Mouse (Mus musculus): ENCODE measurements around the gene Smc3. TPM values are rescaled to one million over a fixed set of nuclear protein-coding genes. Genes with fewer than 3 reads are reported as not detected.

The Smc3 gene
- polyA plus RNA-seq, 1 experiment from 2014 or later, result 19.7 TPM

GRCm38 (mm10) chr19:53670625-53671141 lies 70.5 kb downstream of the Smc3 start:
- H3K9ac ChIP-seq (replicated peaks), result no peak overlapping the region
- no peaks in the 10 kb centered on the region for H3K4me1 ChIP-seq (ENCODE audit: insufficient read depth)
- no peak overlapping the region for H3K4me3 ChIP-seq (ENCODE audit: low read depth, low read length)
- 60% methylated on average over 12 of the region's 12 CpGs for WGBS (ENCODE audit: insufficient replicate concordance)
- no peaks in the 10 kb centered on the region for H3K9me3 ChIP-seq (ENCODE audit: low read length)
- no peak overlapping the region for H3K27ac ChIP-seq (ENCODE audit: low read depth)
- H3K27me3 ChIP-seq (ENCODE audit: insufficient read depth, low read length), result peaks cover 34% of the 10 kb centered on the region
- H3K4me2 ChIP-seq (ENCODE audit: low read depth, low read length), result no peak overlapping the region
- ATAC-seq (no peak), DNase-seq (no peak)
- no peaks in the 10 kb centered on the region for H3K36me3 ChIP-seq (replicated peaks; ENCODE audit: insufficient read depth, low read length)
- TF ChIP-seq EP300 (IDR thresholded peaks at IDR 0.05; ENCODE audit: low read depth) (no peak), CTCF (IDR thresholded peaks at IDR 0.05; ENCODE audit: low read depth) (no peak)

- Histone ChIP-seq H3K36me3 (replicated peaks; ENCODE audit: insufficient read depth, low read length) (no peaks in the 10 kb centered on the region), H3K4me3 (ENCODE audit: low read depth, low read length) (no peak overlapping the region), H3K9ac (replicated peaks) (no peak overlapping the region), H3K27ac (ENCODE audit: low read depth) (no peak overlapping the region), H3K9me3 (ENCODE audit: low read length) (no peaks in the 10 kb centered on the region), H3K4me1 (ENCODE audit: insufficient read depth) (peaks cover 3% of the 10 kb centered on the region), H3K27me3 (ENCODE audit: insufficient read depth, low read length) (peaks cover 42% of the 10 kb centered on the region), H3K4me2 (ENCODE audit: low read depth, low read length) (no peak overlapping the region)
- 63% methylated on average over 3 of the region's 3 CpGs for WGBS (ENCODE audit: insufficient replicate concordance)
- ATAC-seq (no peak), DNase-seq (no peak)
- TF ChIP-seq EP300 (IDR thresholded peaks at IDR 0.05; ENCODE audit: low read depth) (no peak), CTCF (IDR thresholded peaks at IDR 0.05; ENCODE audit: low read depth) (no peak)
These were observed 71.2 kb downstream of the Smc3 start for GRCm38 (mm10) chr19:53671432-53671831.

DNA sequence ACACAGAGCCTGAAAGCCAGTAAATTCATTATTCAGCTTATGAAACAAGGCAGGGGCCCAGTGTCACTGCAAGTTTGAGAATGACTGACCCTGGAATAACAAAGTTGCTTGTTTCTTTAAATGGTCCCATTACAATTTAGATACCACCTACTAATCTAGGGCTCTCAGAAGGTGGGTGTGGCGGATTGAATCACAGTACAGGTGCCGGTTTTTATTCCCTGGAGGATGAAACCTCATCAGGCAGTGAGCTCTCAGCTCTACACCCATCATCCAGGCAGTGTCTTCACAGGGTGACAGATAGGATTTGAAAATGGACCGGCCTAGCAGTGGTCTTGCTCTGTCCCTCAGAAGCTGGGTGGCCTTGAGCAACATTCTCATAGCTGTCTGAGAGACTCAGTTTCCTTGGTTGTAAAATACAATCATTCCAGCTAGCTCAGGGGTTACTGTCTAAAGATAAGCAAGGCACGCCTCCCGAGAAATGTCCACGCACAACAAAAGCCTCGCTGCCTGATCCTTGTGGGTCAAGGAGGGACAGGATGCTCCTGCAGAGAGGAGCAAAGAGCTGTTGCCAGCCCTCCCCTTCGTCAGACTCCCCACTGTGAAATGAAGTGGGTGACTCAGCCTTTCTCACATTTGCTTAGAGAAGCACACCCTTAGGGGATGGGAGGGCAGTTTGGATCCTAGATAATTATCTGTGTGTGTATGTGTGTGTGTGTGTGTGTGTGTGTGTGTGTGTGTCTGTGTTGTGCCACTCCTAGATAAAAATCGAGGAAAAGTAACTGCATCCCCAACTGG lies 74.1 kb downstream of the Smc3 start:
- no peak for TF ChIP-seq CTCF (IDR thresholded peaks at IDR 0.05; ENCODE audit: low read depth)
- TF ChIP-seq EP300 (IDR thresholded peaks at IDR 0.05; ENCODE audit: low read depth), result no peak
- Histone ChIP-seq H3K9ac (replicated peaks) (no peak overlapping the region), H3K4me1 (ENCODE audit: insufficient read depth) (peaks cover 13% of the 10 kb centered on the region), H3K36me3 (replicated peaks; ENCODE audit: insufficient read depth, low read length) (no peaks in the 10 kb centered on the region), H3K4me3 (ENCODE audit: low read depth, low read length) (no peak overlapping the region), H3K4me2 (ENCODE audit: low read depth, low read length) (no peak overlapping the region), H3K9me3 (ENCODE audit: low read length) (no peaks in the 10 kb centered on the region), H3K27me3 (ENCODE audit: insufficient read depth, low read length) (peaks cover 70% of the 10 kb centered on the region), H3K27ac (ENCODE audit: low read depth) (no peak overlapping the region)
- ATAC-seq (no peak), DNase-seq (no peak)
- 42% methylated on average over 9 of the region's 9 CpGs for WGBS (ENCODE audit: insufficient replicate concordance)

- DNase-seq (no peak), ATAC-seq (no peak)
- Histone ChIP-seq H3K9me3 (ENCODE audit: low read length) (no peaks in the 10 kb centered on the region), H3K4me1 (ENCODE audit: insufficient read depth) (peaks cover 13% of the 10 kb centered on the region), H3K4me3 (ENCODE audit: low read depth, low read length) (peak overlapping the region; percentile 53), H3K27me3 (ENCODE audit: insufficient read depth, low read length) (peaks cover 78% of the 10 kb centered on the region), H3K4me2 (ENCODE audit: low read depth, low read length) (peak overlapping the region; percentile 79), H3K9ac (replicated peaks) (no peak overlapping the region), H3K36me3 (replicated peaks; ENCODE audit: insufficient read depth, low read length) (no peaks in the 10 kb centered on the region), H3K27ac (ENCODE audit: low read depth) (no peak overlapping the region)
- no peak for TF ChIP-seq CTCF (IDR thresholded peaks at IDR 0.05; ENCODE audit: low read depth)
- no peak for TF ChIP-seq EP300 (IDR thresholded peaks at IDR 0.05; ENCODE audit: low read depth)
- WGBS (ENCODE audit: insufficient replicate concordance), result 2% methylated on average over 26 of the region's 26 CpGs
These were observed 76.0 kb downstream of the Smc3 start for GRCm38 (mm10) chr19:53676228-53676627.

GRCm38 (mm10) chr19:53676718-53677634 lies 76.8 kb downstream of the Smc3 start, which contains the start of gene Rbm20:
Rbm20 (plus strand) TSS chr19:53677306.
- TF ChIP-seq EP300 (IDR thresholded peaks at IDR 0.05; ENCODE audit: low read depth) (no peak), CTCF (IDR thresholded peaks at IDR 0.05; ENCODE audit: low read depth) (no peak)
- Histone ChIP-seq H3K27ac (ENCODE audit: low read depth) (no peak within 1 kb of the TSS), H3K9me3 (ENCODE audit: low read length) (no peaks in the 10 kb centered on the region), H3K4me2 (ENCODE audit: low read depth, low read length) (peak within 1 kb of the TSS; percentile 79), H3K9ac (replicated peaks) (no peak within 1 kb of the TSS), H3K4me3 (ENCODE audit: low read depth, low read length) (peak within 1 kb of the TSS; percentile 53), H3K36me3 (replicated peaks; ENCODE audit: insufficient read depth, low read length) (no peaks in the 10 kb centered on the region), H3K4me1 (ENCODE audit: insufficient read depth) (peaks cover 13% of the 10 kb centered on the region), H3K27me3 (ENCODE audit: insufficient read depth, low read length) (peaks cover 80% of the 10 kb centered on the region)
- no peak for ATAC-seq
- peak; percentile 31 for DNase-seq
- WGBS (ENCODE audit: insufficient replicate concordance), result under 1% methylated on average over 77 of the region's 82 CpGs

DNA sequence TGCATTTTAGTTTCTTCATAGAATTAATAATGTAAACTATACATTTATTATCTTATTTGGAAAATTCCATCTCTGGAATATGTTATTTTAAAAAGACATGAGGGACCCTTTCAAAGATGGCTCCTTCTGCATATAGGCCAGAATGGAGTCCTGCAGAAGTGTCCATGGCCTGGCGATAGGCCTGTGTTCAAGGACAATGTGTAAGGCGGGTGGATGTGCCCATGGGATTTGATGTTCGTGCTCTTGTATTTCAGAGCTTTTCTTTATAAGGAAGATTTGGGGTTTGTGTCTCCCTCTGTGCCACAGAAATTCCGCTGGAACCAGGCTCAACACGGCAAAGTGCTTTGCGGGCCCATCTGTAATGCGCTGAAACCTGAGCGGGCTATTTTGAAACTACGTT lies 79.0 kb downstream of the Smc3 start:
- Histone ChIP-seq H3K36me3 (replicated peaks; ENCODE audit: insufficient read depth, low read length) (no peaks in the 10 kb centered on the region), H3K27me3 (ENCODE audit: insufficient read depth, low read length) (peaks cover 70% of the 10 kb centered on the region), H3K9ac (replicated peaks) (no peak overlapping the region), H3K27ac (ENCODE audit: low read depth) (no peak overlapping the region), H3K4me3 (ENCODE audit: low read depth, low read length) (no peak overlapping the region), H3K9me3 (ENCODE audit: low read length) (no peaks in the 10 kb centered on the region), H3K4me2 (ENCODE audit: low read depth, low read length) (no peak overlapping the region), H3K4me1 (ENCODE audit: insufficient read depth) (peaks cover 13% of the 10 kb centered on the region)
- no peak for ATAC-seq
- DNase-seq, result no peak
- TF ChIP-seq CTCF (IDR thresholded peaks at IDR 0.05; ENCODE audit: low read depth) (no peak), EP300 (IDR thresholded peaks at IDR 0.05; ENCODE audit: low read depth) (no peak)
- WGBS (ENCODE audit: insufficient replicate concordance), result 84% methylated on average over 9 of the region's 9 CpGs

Measured in liver, postnatal 0 days (tissue).